Mouse (Mus musculus) hindbrain, embryonic 13.5 days (tissue): ENCODE results near the gene Olfr1505. TPM values are rescaled to one million over a fixed set of nuclear protein-coding genes. Genes with fewer than 3 reads are reported as not detected.

Experiments
- ATAC-seq: fragments of 200-750 bp; cut with Nextera tagmentation; 2 replicates; pipeline ENCODE4 v1.8.0; 2017; ENCODE audit warnings: moderate TSS enrichment; ENCODE audit not compliant: low FRiP score
- H3K27ac ChIP-seq: fragments of 300-500 bp; sonication (generic); 2 replicates; pipeline ENCODE4 v1.5.1; 2015; ENCODE audit warnings: inconsistent platforms, mild to moderate bottlenecking, moderate library complexity
- H3K27me3 ChIP-seq: fragments of 300-500 bp; sonication (generic); 2 replicates; pipeline ENCODE4 v1.6.1; 2015; ENCODE audit warnings: mild to moderate bottlenecking, inconsistent platforms
- H3K36me3 ChIP-seq: fragments of 300-500 bp; sonication (generic); 2 replicates; pipeline ENCODE4 v1.6.1; 2015; ENCODE audit warnings: mild to moderate bottlenecking, inconsistent platforms
- H3K4me1 ChIP-seq: fragments of 300-500 bp; sonication (generic); replicated peaks from 2 replicates; pipeline ENCODE4 v1.6.1; 2015; ENCODE audit warnings: inconsistent platforms
- H3K4me2 ChIP-seq: fragments of 300-500 bp; sonication (generic); 2 replicates; pipeline ENCODE4 v1.6.1; 2015; ENCODE audit warnings: inconsistent platforms, mild to moderate bottlenecking, moderate library complexity
- H3K4me3 ChIP-seq: fragments of 300-500 bp; sonication (generic); 2 replicates; pipeline ENCODE4 v1.5.1; 2015; ENCODE audit warnings: mild to moderate bottlenecking, inconsistent platforms
- H3K9ac ChIP-seq: fragments of 300-500 bp; sonication (generic); 2 replicates; pipeline ENCODE4 v1.6.1; 2015; ENCODE audit warnings: mild to moderate bottlenecking, inconsistent platforms
- H3K9me3 ChIP-seq: fragments of 300-500 bp; sonication (generic); 2 replicates; pipeline ENCODE4 v1.6.1; 2016; ENCODE audit warnings: inconsistent platforms
- WGBS: fragments of 180-500 bp; shearing (Covaris S2); methylation state at CpG from one replicate; pipeline ENCODE4 v1.1.7; 2015; 5-methylcytosine and 5-hydroxymethylcytosine counted together
- polyA plus RNA-seq: library from polyadenylated mRNA; unstranded; fragments of >200 nt; fragmentation: Nextera tagmentation; extraction: Ambion mirVana; gene quantifications from 2 replicates; pipeline ENCODE4 v1.2.1, GENCODE M21; 2015

Olfr1505 gene
- not detected in 2 replicates for polyA plus RNA-seq

DNA sequence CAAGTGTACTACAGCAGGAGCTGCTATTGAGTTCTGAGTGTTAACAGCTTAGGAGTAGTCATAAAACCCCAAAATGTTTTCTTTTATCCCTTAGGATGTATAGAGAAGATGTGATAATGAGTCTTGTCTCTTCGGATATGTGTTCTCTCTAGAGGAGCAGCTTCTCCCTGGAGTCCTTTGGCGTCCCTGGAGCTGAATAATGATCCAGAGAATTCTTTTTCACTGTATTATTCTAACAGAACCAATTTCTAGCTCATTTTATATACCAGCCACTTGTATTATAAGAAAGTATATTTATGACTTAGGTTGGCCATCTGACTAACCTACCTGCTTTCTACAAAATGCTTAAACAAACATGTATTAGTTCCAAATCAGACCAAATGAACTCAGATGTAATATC lies at the start of gene Olfr1505:
Gene Olfr1505, plus strand, starts transcription at position 301 of the 400 bp plus-strand sequence.
- H3K27ac ChIP-seq: no peak within 1 kb of the TSS
- no peak for ATAC-seq
- H3K4me3 ChIP-seq: no peak within 1 kb of the TSS
- no peaks in the 10 kb centered on the region for H3K27me3 ChIP-seq
- H3K9me3 ChIP-seq: no peaks in the 10 kb centered on the region
- no peak within 1 kb of the TSS for H3K4me2 ChIP-seq
- H3K4me1 ChIP-seq: no peaks in the 10 kb centered on the region
- no peak within 1 kb of the TSS for H3K9ac ChIP-seq
- 89% methylated on average over 2 of the region's 2 CpGs for WGBS
- H3K36me3 ChIP-seq: no peaks in the 10 kb centered on the region

DNA sequence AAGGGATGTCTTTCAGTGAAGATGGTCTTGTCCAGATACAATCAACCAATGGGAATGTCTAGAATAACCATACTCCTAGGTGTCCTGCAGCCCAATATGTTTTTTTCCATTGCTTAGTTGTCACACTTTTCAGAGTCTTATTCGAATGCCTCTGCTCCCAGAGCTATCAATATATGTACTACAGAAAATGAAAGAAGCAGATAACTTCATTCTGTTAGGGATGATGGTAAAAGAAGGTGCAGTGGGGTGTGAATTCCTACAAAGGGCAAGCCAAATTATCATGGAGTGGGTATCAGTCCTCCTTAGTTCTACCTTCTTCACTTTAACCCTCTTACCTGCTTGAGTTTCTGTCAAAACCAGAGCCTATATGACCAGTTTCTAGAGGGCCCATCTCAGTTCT lies 15.5 kb upstream of the Olfr1505 start, which contains the start of gene Olfr1504:
Gene Olfr1504, minus strand, starts transcription at position 101 of the 400 bp plus-strand sequence.
- no peaks in the 10 kb centered on the region for H3K27me3 ChIP-seq
- no peak within 1 kb of the TSS for H3K4me2 ChIP-seq
- H3K4me1 ChIP-seq: no peaks in the 10 kb centered on the region
- H3K4me3 ChIP-seq: no peak within 1 kb of the TSS
- no peak within 1 kb of the TSS for H3K27ac ChIP-seq
- H3K9ac ChIP-seq: no peak within 1 kb of the TSS
- H3K9me3 ChIP-seq: no peaks in the 10 kb centered on the region
- H3K36me3 ChIP-seq: no peaks in the 10 kb centered on the region
- 74% methylated on average over 1 of the region's 1 CpGs for WGBS
- ATAC-seq: no peak

Other genes starting within 250 kb of the Olfr1505 start
- gene Olfr1491, start 216.3 kb upstream of the Olfr1505 start, polyA plus RNA-seq: not detected in 2 replicates
- gene Olfr1493-ps1, start 190.3 kb upstream of the Olfr1505 start, polyA plus RNA-seq: not detected in 2 replicates
- not detected in 2 replicates for gene Olfr1494, start 173.8 kb upstream of the Olfr1505 start, polyA plus RNA-seq
- gene Olfr1495, start 148.9 kb upstream of the Olfr1505 start, polyA plus RNA-seq: not detected in 2 replicates
- gene Olfr1496, start 135.7 kb upstream of the Olfr1505 start, polyA plus RNA-seq: not detected in 2 replicates
- not detected in 2 replicates for gene Olfr1497, start 115.3 kb upstream of the Olfr1505 start, polyA plus RNA-seq
- not detected in 2 replicates for gene Olfr1499, start 94.1 kb upstream of the Olfr1505 start, polyA plus RNA-seq
- not detected in 2 replicates for gene Olfr1500, start 83.0 kb upstream of the Olfr1505 start, polyA plus RNA-seq
- not detected in 2 replicates for gene Olfr1501, start 62.8 kb upstream of the Olfr1505 start, polyA plus RNA-seq
- not detected in 2 replicates for gene Olfr1502, start 51.7 kb upstream of the Olfr1505 start, polyA plus RNA-seq
- not detected in 2 replicates for gene Olfr1504, start 15.6 kb upstream of the Olfr1505 start, polyA plus RNA-seq